Mouse (Mus musculus) spleen, postnatal 10 days (tissue): Measurements from ENCODE around the gene Trim21.

ENCODE experiments used
- DNase-seq, 2 experiments: peaks; one replicate each; pipeline ENCODE4 v3.0.0; 2021 to 2022; ENCODE audit warnings: low spot score in 2 of 2

Gene Trim21

DNA sequence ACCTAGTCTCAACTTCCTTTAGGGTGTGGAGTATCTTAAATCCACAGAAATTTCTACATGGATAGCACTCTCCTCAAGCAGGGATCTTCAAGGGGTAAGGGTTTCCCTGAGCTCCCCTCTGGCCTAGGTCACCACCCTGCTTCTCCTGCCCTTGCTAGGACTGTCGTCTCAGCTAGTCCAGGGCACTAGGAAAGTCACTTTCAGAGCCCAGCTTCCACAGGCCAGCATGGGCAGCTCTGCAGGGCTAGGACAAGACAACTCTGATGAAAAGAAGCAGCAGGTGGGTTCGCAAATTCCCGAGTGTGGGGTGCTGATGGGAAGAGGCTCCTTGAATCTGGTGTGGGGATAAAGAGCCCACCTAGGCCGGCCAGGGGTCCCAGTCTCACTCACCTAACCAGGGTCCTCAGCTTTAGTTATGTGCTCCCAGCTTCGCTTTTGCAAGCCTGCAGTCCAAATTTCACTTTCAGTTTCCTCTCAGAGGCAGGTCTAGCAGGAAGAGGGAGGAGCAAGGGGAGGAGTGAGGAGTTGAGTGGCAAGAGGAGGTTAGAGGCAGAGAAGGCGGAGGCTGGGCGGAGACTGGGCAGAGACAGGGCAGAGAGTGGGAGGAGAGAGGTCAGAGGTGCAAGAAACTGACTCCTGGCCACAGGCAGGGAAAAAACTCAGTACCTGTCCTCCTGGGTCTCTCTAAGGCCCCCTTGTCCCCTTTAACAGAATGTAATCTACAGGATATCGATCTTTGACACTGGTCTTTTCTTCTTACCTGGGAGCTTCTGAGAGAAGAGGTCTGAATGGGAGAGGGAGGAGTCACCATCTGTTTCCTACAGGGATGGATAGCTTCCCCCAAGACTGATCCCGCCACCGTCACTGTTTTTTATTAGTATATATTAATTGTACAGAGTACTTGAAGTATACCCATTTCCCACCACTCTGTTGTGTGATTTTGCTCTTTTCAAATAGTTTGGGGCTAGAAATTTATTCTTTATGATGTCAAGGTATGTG is at the start of gene Trim21:
Trim21 (minus strand) TSS at position 488 of the 999 bp plus-strand sequence.
- peak; percentile 55 to 90 for DNase-seq

DNA sequence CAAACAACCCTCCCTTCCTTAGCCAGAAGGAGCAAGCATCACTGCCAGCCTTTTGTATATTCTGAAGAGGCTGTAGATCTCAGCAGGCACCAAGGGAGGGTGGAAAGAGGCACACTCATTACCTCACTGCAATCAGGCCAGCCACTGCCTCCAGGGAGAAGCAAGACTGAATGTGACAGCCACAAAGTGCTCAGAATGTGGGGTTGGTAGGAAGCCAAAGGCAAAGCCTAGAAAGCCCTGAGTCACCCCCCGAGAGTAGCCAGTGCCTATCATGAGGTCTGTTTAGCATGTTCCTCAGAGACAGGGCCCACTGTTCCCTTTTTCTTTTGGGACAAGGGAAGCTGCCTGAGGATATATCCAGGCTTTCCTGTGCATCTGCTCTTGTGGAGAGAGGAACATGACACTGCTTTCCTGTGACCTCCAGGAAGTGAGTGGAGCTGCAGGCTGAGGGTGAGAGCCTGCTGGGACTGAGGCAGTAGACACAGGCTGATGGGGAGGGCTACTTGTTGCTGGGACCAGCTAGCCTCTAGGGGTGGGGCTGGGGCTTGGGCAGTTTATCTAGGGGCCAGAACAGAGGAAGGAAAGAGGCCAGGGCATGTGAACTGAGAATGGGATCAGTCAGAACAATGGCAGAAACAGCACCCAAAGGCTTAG is 32.2 kb upstream of the Trim21 start, which contains the start of gene Olfr552:
Olfr552 (plus strand) TSS at position 393 of the 654 bp plus-strand sequence.
- DNase-seq, result no peak

DNA sequence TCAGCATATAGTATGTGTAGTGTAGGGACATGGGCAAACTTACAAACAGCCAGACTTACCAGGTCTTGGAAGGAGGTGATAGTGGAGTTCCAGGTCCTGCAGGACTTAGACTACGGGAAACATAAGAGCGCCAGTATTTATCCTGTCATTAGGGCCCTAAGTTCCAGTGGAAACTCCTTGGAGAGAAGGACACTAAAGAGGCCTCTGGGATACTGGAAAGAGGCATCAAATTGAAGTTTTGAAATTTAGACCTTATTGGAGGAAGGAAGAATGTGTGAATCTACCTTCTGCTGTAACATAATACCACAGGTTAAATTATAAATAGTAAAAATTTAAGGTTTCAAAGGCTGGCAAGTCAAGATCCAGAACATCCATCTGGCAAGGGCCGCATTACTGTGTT is 26.5 kb upstream of the Trim21 start, which contains the start of gene Olfr551:
Olfr551 (minus strand) TSS at position 101 of the 400 bp plus-strand sequence.
- no peak for DNase-seq

DNA sequence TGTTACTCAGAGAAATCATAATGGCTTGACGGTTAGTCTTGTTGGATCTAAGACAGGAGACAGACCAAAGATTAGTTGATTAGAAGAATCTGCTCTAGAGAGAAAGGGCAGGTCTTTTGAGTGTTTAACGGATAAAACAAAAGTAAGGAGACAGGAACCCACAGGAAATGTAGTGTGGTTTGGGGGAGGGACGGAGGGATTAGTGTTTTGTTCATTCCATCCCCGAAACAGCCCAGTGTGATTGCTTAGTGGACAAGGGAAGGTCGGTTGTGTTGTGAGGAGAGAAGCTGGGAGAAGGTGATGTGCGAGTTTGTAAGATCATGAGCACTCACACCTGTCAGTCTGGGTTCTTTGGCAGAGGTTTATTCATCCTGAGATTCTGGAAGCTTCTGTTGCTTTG is 10.7 kb upstream of the Trim21 start:
- no peak for DNase-seq

DNA sequence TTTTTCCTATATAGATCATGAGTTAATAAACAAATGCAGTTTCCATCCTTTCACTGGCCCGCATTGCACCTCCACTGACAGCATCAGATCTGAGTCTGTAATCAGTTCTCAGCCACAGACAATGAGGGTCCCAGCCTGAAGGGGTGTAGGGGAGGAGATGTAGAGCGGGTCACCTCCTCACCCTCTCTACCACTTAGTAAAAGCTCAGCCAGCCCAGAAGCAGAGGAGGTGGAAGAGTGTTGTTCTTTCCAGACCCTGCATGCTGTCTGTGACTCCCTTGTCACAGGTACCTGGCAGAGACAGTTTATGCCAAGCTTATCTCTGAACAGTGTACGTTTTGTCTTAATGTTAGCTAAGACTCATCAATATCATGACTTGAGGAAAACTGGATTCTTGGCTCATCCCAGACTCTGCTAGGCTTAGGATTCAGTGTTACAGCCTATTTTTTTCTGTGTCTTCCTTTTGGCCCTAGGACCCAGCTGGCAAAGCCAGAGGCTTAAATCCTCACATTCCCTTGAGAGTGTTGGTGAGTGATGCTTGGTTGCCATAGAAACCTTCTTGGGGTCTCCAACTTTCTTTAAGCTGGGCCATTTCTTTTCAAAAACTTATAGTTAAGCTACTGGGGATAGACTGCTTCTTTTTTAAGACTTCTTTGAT is 8.0 kb upstream of the Trim21 start:
- no peak for DNase-seq

DNA sequence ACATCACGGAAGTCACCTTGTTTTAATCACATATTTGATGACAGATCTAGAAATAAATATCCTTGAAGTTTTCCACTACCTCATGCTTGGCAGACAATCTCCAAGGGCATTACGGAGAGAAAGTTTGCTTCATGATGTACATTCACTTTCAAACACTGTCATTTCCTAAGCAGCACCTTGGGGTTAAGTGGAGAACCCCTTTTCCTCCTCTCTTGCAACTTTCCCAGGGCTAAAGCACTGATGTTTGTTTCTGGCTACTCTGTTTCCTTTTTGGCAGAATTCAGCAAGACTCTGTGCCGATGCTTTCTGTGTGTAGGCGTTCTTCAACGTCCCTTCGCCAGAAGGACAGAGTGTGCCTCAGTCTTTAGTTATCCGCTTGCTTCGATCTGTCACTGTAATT is 5.9 kb upstream of the Trim21 start, which contains the start of gene Olfr550:
Olfr550 (plus strand) TSS at position 301 of the 400 bp plus-strand sequence.
- DNase-seq, result no peak

DNA sequence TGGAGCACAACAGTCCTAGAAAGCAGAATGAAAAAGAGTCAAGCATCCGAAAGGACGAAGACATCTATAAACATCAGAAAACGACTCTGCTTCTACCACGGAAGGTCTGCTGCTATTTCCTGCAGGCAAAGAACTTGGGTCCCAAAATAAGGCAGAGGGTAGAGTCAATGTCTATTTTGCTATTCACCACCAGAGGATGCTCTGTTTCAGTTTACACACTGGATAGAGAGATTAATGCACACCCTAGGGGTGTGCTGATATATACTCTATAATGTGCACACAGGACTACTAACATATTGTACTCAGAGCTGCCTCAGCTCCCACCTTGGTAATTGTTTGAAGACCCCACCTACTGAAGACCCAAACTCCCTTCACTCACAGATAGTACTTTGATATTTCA is 933 bp upstream of the Trim21 start:
- no peak for DNase-seq

DNA sequence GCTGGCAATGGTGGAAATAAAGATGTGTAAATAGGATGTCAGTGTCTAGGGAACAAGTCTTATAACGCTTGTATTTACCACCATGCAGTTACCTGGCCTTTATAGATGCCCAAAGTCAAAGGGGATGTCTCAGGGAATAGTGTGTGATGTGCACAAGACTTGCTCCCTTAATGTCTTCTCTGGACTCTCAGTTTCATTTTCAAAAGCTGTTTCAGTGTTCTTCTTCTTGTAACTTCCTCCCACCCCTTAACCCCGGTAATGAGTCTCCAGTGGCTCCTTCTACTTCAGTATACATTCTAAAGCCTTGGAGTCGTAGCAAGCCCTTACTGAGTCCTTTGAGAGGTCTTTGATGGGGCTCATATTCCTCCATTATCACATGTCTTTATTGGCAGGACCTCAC is 12.0 kb downstream of the Trim21 start:
- DNase-seq, result no peak

DNA sequence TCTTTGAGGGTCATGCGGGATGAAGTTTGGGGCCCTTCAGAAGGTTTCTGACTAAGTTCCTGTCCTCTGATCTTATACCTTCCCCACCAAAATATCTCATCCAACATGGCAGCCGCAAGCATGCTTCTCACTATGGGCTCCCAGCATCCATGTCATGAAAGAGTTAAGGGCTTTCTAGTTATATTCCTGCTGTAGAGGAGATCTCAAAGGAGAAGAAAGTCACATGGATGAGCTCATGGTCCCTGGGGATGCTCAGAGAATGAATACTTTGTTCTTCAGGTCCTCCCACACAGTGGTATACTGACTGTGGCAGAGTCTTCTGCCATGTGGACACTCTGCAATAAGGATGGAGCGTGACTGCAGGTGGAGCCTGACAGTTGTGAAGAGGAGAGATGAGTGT is 15.7 kb downstream of the Trim21 start, which contains the start of gene Olfr549:
Olfr549 (plus strand) TSS at position 301 of the 400 bp plus-strand sequence.
- DNase-seq, result no peak

DNA sequence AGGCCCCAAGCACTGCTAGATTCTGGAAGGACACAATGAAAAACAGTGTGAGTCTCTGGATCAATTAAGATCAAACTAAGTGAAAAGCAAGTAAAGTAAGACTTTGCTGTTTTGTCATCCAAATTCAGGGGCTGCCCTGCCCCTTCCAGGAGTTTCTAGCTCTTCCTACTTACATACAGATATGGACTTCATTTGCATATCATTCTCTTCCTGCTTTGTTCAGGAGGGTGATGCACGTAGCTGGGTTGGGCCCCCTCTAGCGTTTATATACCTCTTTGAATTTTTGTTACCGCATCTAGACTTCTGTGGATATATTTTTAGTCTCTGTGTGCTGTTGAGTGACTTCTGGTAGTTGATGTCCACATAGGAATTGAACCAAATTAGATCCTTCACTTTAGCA is 24.0 kb downstream of the Trim21 start:
- no peak for DNase-seq

DNA sequence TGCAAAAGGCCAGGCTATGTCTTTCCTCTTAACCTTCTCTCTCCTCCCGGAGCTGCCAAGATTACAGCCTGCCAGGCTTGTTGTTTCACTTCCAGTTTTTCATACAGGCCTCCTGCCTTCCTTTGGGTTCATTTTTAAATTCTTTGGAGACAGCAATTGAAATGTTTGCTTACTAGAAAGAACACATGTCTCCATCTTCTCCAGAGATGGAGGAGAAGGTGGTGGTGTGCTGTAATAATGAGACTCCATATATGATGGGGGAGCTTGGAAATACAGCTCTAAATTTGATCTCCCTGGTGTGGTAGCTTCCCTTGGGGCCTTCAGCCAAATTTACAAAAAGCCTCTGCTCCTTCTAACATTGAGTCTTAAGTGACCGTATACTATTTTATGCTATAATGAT is 24.7 kb downstream of the Trim21 start, which contains the start of gene Olfr548-ps1:
Olfr548-ps1 (plus strand) TSS at position 301 of the 400 bp plus-strand sequence.
- no peak for DNase-seq

DNA sequence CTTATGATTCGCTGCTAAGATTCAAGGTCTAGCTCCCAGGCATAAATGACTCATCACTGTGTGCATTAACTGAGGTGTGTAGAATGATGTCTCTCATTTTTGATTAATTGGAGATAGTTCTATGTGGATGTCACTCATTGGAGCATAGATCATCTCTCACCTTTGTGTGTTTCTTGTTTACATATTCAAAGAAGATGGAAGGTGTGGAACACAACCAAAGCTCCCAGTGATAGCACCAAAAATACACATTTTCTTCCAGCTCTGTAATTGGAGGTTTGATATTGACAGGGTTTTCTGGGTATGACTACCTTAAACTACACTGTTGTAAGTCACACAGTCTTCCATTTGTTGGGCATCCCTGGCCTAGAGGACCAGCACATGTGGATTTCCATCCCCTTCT is 30.8 kb downstream of the Trim21 start, which contains the start of gene Olfr547:
Olfr547 (plus strand) TSS at position 301 of the 400 bp plus-strand sequence.
- no peak for DNase-seq

DNA sequence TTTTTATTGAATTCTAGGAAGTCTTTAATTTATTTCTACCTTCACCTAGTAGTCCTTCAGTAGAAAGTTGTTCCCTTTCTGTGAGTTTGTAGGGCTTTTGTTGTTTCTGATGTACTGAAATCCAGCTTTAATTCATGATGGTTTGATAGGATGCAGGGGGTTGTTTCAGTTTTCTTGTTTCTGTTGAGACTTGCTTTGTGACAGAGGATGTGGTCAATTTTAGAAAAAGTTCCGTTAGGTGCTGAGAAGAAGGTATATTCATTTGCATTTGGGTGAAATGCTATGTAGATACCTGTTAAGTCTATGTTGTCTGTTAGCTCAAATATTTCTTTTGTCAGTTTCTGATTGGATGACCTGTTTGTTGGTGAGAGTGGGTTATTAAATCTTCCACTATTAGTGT is 36.2 kb downstream of the Trim21 start:
- DNase-seq, result no peak

DNA sequence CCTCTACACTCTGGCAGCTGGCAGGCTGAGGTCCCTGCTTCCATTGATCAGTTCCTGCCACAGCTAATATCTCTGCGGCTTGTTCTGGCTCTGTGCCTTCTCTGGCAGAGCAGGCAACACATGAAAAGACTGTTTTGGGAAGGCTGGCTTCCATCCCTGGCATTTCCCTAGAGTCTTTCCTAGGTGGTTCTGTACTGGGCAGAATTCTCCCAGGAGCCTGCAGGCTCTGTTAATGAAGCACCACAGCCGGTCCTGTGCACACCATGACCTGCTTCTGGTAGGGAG is 48.3 kb downstream of the Trim21 start:
- DNase-seq, result no peak

DNA sequence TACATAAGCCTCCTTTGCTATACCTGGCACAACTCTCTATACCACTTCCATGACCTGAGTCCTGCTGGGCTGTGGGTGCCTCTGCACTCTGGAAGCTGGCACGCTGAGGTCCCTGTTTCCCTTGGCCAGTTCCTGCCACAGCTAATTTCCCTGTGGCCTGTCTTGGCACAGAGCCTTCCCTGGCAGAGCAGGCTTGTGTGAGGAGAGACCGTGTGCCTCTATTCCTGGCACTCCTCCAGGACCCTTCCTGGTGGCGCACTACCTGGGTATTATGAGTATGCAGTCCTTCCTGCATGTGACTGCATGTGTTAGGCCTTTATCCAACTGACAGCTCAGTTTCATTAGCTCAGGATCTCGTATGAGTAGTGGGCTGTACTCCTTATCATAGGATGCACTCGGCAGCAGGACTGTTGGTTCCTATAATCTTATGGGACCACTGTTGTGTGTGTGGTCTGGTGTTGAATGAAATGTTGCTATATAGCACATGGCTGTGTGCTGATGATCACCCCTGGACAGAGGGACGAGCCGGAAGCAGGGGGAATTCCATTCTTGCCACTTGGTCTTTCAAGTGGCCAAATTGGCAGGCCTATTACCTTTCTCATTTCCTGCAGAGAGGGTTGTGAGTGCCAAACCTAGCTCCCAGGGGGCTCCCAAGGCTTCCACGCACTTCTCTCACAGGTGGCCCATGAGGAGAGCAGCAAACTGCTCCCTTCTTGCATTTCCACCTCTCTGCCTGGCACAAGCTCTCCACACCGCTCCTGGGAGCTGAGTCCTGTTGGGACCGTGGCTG is 48.8 kb downstream of the Trim21 start:
- no peak for DNase-seq

DNA sequence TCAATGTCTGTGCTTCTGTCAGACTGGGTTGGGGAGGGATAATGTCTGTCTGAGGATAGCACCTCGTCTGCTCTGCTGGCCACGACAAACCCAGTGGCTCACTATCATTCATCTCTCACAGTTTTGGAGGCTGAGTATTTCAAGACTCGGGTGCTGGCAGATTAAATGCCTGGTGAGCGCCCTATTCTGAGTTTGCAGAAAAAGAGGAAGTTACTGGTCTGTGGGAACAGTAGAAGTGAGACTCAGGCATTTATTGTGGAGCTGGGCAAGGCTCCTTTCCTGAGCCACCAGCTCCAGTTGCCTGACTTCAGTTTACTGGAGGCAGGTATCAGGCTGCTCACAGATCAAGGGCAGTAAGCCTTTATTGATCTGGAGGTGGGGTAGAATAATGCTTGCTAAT is 51.1 kb downstream of the Trim21 start:
- DNase-seq, result no peak

DNA sequence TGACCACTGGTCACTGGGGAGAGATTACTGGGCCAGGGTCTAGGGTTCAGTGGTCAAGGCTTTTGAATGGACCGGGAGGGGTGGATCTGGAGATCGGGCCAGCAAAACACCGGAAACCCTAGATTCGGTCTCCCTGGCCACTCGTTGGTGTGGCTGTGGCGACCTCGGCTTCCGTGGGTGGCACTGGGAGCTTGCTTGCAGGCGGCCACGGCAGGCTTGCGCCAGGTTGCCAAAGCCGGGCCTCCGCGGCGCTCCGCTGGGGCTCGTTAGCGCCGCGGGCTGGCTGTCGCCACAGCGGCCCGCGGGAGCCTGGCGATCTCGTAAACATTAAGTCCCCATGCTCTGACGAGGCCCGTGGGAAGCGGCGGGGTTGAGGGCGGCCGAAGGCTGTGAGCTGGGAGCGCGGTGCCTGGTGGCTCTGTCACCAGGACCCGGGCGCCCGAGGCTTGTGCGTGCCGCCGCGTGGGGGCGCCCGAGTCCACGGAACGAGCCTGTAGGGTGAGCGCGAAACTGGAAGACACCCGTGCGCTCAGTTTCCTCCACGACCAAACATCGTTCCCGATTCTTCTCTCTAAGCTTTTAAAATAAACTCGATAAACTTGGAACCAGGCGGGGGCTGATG is 52.4 kb downstream of the Trim21 start:
- DNase-seq, result peak; percentile 82 to 93

DNA sequence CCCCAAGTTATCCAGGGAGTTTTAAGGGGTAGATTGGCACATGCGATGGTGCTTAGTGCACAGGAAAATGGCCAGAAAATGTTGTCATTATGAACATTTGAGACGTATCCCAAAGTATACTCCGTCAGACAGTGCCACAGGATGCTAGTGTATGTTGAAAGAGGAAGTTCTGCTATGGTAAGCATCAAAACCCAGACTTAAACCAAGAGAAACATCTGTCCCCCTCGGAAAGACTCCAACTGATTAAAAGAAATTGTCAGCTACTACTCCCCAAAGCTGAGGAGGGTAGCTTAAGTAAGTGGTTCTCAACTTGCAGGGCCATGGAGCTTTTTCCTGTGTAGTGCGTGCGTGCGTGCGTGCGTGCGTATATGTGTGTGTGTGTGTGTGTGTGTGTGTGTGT is 53.4 kb downstream of the Trim21 start:
- DNase-seq, result no peak

DNA sequence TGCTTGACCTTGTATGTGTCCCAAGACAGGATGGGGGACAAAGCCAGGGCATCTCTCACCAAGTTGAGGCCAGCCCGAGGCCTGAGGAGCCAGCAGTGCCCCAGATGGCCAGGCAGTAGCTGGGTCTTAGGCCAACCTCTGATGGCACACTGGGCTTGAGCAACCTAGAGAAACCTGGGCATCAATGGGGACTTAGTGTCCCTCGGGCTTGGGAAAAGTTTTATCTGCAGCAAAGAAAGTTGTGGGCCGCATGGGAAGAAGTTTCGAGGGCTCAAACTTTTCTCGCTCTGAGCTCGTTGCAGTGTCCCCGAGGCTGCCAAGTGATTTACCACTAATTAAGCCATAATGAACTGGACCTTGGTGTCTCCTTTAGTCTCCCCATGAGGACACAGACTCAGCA is 55.6 kb downstream of the Trim21 start:
- DNase-seq, result no peak

DNA sequence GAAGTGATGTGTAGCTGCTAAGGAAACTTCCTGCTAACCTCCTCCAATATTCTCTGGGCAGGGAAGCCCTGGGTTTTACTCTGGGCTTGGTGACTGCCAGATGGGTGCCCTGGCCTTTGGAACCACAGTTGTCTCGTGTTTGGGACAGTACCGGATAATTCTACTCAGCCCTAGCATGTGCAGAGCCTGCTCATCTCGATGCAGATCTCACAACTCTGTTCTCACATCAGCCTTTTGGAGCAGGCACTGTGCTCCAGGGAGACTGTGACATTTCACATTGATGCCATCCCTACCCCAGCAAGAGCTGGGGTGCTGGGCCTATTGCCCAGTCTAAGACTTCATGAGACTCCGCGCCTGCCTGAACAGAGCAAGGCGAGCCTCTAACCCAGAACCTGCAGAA is 56.6 kb downstream of the Trim21 start:
- no peak for DNase-seq

DNA sequence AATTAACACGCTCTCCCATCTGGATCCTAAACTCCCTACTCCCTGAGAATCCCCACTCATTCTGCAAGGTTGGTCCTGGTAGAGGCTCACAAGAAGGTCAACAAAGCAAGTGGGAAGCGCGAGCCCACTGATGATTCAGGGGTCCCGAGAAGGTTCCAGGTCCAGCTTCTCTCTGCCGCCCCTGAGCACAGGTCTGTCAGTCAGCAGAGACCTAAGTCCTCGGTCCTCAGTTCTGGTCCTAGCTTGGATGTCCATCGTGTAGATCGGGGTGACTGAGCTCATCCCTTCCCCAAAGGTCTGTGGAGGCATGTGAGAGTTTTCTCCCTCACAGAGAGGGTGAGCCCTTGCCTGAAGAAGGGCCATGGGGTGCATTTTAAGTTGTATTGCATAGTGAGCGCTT is 57.2 kb downstream of the Trim21 start:
- DNase-seq, result no peak
